Mouse (Mus musculus): ENCODE results near the gene Poc1a.

- TF ChIP-seq CTCF (IDR thresholded peaks at IDR 0.05; ENCODE audit: insufficient read depth, low read length) (no peak), POLR2A (IDR thresholded peaks at IDR 0.05; ENCODE audit: borderline replicate concordance, extremely low read depth, low read depth, low read length) (peak; percentile 42; the same call in 1 of the 2 replicates)
Measured at GRCm38 (mm10) chr9:106368112-106368717, 87.4 kb downstream of the Poc1a start, which contains the start of gene Dusp7.

Data from lung, adult 2 months (tissue).